Mouse (Mus musculus) G1E (cell line): Measurements from ENCODE around the gene Gramd1b.

ENCODE experiments used
- CTCF ChIP-seq: IDR thresholded peaks from 2 replicates; pipeline ENCODE4 v1.5.1; 2012; ENCODE audit warnings: low read depth, low read length, inconsistent platforms, mixed read lengths
- GATA1 ChIP-seq: IDR thresholded peaks from 2 replicates; pipeline ENCODE4 v1.6.1; 2012; ENCODE audit warnings: borderline replicate concordance, low read length, inconsistent platforms, mixed read lengths
- GATA2 ChIP-seq: IDR thresholded peaks from 2 replicates; pipeline ENCODE4 v1.6.1; 2012; ENCODE audit warnings: low read depth, low read length, inconsistent platforms, borderline replicate concordance
- POLR2AphosphoS5 ChIP-seq: IDR thresholded peaks from 2 replicates; pipeline ENCODE4 v1.6.1; 2012; ENCODE audit warnings: low read depth, low read length, inconsistent platforms; ENCODE audit not compliant: insufficient replicate concordance
- TAL1 ChIP-seq: conservative IDR thresholded peaks from 2 replicates; pipeline ENCODE4 v1.6.1; 2012; ENCODE audit warnings: low read depth, low read length, inconsistent platforms, mixed read lengths

DNA sequence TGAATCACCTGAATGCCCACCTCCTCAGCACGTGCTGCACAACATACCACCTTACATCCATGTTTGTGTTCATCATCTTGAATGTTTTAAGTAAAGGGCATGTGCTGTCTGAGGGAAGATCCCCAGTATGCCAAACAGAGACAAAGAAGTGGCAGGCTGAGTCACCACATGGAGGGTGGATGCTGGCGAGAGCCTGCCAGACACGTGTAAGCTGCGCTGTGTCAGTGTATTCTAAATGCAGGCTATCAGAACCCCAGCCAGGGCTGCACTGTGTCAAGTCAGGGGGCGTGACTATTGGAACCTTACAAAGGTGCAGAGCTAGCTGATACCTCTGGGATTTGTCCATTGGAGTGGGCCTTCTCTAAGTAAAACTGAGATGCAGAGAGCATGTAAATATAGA is 229.7 kb downstream of the Gramd1b start:
- no peak for TF ChIP-seq CTCF
- TF ChIP-seq GATA1: no peak
- TF ChIP-seq TAL1: no peak
- no peak for TF ChIP-seq GATA2
- TF ChIP-seq POLR2AphosphoS5: no peak
